Mouse (Mus musculus) CH12F3 (cell line): ENCODE results near the gene Tspyl4.
"Not testable (repeated sequence)": the region's sequence is repeated elsewhere in the genome, so short reads cannot be mapped to it uniquely, and the experiment has no call there.

Experiments used
- in situ Hi-C: fragments of 300-500 bp; cut with MboI; formaldehyde crosslinking; loops from 2 replicates; pipeline ENCODE4 v1.14.3; 2020; ENCODE audit warnings: low sequenced_read_pairs

Gene Tspyl4

DNA sequence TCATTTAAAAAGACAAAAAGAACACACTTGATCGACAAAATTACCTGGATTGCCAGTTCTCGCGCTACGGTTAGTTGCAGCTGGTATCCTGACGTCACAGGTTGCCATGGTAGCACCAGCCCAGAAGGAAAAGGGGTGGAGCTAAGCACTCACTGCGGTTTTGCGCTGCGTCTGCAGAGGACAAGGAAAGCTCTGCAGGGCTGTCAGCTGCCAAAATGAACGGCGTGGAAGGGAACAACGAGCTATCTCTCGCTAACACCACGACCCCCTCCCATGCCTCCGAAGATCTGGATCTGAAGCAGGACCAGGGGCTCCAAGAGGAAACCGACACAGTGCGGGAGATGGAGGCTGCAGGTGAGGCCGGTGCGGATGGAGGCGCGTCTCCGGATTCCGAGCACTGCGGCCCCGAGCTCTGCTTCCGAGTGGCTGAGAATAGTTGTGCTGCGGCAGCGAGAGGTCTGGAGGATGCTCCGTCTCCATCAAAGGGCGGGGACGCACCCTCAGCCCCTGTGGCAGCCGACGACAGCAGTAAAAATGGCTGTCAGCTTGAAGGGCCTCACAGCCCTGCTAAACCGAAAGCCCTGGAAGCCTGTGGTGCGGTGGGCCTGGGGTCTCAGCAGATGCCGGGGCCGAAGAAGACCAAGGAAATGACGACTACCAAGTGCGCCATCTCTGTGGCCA, at the start of gene Tspyl4:
Tspyl4 (plus strand) TSS at position 144 of the 681 bp plus-strand sequence.
- in situ Hi-C loops = no loop called here

GRCm38 (mm10) chr10:34247757-34248156, 49.5 kb upstream of the Tspyl4 start:
- in situ Hi-C loops = no loop called here

GRCm38 (mm10) chr10:34249594-34249993, 47.6 kb upstream of the Tspyl4 start:
- in situ Hi-C loops = no loop called here

DNA sequence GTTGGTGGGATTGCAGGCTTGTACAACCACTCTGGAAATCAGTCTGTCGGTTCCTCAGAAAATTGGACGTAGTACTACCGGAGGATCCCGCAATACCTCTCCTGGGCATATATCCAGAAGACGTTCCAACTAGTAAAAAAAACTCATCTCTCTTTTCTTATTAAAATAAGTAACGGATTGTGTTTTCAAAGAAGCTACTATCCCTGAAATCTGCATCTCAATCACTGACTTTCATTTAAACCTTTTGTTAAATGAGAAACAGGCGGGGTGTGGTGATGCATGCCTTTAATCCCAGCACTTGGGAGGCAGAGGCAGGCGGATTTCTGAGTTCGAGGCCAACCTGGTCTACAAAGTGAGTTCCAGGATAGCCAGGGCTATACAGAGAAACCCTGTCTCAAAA, 44.4 kb upstream of the Tspyl4 start:
- in situ Hi-C loops = not testable (repeated sequence)

DNA sequence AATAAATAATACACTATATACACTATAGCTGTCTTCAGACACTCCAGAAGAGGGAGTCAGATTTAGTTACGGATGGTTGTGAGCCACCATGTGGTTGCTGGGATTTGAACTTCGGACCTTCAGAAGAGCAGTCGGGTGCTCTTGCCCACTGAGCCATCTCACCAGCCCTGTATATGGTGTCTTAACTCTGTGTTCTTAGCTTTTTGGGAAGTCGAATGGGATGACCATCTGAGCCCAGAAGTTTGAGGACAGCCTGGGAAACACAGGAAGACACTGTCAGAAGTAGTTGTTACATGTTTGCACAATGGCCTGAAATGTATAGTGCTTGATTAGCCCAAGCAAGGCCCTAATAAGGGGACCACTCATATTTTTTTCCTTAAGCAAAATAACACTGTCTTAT, 32.1 kb upstream of the Tspyl4 start:
- in situ Hi-C loops = no loop called here

- in situ Hi-C loops = no loop called here
These were observed 29.8 kb upstream of the Tspyl4 start for GRCm38 (mm10) chr10:34267312-34268070.

GRCm38 (mm10) chr10:34271681-34272080, 25.6 kb upstream of the Tspyl4 start:
- in situ Hi-C loops = no loop called here

DNA sequence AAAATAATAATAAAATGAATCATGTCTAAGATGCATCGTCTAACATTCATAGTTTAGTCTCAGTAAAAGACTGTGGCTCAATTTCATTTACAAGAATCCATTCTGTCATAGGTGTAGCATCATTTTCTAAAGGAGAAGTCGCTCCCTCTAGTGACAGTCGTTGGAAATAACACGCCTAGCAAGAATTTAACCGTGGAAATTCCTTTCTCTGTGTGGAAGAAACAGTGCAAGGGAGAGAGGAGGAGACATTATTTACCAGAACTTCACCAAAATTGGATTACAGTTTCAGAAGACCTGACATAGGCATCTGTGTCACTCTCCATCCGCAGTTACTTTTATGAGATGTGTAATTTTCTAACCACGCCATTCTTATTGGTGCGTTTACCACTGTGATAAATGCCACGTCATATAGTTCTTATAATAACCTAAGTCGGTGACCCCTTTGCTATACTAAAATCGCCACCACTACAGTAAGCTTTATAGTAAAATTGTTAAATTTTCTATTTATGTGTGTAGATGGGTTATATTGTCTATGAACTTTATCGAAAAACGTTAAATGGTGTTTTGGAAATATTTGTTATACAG, 16.6 kb upstream of the Tspyl4 start:
- in situ Hi-C loops = no loop called here

DNA sequence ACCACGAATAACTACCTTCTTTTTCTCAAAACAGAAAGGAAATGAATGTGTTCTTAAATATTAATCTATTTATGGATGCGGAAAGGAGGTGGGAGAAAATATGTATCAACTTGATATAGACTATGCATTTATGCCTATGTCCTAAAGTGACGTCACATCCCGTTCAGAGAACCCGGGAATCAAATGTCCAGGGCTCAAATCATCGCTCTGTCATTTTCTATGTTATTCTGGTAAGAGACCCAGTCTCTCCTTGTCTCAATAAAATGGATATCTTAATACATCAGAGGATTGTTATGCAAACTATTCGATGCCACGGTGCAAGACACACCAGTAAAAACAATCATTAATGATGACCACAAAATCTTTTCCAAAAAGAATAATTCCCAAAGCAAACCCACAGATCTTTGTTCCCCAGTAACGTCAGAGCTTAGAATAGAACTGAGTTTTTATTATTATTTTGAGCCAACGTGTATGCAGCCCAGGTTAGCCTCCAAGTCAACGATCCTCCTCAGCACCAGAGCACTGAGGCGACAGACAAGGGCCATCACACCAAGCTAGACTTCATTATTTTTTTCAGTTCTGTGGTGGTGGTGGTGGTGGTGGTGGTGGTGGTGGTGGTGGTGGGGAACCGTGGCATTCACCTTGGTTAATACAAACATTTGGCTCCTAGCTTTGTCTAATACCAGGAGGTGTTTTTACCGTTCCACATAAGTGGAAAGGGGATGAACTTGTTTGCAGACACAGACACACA, 15.9 kb upstream of the Tspyl4 start:
- in situ Hi-C loops = no loop called here

- in situ Hi-C loops = no loop called here
These were observed 15.3 kb upstream of the Tspyl4 start, which contains the start of gene Tspyl1 for GRCm38 (mm10) chr10:34281962-34282388. Gene Tspyl1 (plus strand): TSS chr10:34282190.

DNA sequence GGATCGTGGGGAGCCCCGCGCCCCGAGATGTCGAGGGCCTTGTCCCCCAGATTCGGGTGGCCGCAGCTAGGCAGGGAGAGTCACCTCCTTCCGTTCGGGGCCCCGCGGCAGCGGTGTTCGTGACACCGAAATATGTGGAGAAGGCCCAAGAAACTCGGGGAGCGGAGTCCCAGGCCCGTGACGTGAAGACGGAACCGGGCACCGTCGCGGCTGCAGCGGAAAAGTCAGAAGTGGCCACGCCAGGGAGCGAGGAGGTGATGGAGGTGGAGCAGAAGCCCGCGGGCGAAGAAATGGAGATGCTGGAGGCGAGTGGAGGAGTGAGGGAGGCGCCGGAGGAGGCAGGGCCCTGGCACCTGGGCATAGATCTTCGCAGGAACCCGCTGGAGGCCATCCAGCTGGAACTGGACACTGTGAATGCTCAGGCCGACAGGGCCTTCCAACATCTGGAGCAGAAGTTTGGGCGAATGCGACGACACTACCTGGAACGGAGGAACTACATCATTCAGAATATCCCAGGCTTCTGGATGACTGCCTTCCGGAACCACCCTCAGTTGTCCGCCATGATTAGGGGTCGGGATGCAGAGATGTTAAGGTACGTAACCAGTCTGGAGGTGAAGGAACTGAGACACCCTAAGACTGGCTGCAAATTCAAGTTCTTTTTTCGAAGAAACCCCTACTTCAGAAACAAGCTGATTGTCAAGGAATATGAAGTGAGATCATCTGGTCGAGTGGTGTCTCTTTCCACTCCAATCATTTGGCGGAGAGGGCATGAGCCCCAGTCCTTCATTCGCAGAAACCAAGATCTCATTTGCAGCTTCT, 14.6 kb upstream of the Tspyl4 start:
- in situ Hi-C loops = no loop called here

DNA sequence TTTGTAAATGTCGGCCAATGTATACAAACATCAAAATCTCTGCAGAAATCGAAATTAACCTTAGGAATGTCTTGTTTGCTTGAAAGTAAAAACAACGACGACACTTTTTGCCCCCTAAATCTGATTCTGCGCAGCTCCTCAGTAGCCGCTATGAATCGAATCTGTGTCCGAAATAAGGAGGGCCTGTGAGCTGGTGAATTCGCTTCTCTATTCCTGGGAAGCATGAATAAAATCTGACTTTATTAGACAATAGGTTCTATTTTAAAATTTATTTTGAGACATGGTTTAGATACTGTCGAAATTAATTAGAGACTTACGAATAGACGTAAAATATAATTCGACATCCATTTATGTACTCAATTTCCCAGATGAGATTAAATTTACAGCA, 337 bp upstream of the Tspyl4 start:
- in situ Hi-C loops = no loop called here

DNA sequence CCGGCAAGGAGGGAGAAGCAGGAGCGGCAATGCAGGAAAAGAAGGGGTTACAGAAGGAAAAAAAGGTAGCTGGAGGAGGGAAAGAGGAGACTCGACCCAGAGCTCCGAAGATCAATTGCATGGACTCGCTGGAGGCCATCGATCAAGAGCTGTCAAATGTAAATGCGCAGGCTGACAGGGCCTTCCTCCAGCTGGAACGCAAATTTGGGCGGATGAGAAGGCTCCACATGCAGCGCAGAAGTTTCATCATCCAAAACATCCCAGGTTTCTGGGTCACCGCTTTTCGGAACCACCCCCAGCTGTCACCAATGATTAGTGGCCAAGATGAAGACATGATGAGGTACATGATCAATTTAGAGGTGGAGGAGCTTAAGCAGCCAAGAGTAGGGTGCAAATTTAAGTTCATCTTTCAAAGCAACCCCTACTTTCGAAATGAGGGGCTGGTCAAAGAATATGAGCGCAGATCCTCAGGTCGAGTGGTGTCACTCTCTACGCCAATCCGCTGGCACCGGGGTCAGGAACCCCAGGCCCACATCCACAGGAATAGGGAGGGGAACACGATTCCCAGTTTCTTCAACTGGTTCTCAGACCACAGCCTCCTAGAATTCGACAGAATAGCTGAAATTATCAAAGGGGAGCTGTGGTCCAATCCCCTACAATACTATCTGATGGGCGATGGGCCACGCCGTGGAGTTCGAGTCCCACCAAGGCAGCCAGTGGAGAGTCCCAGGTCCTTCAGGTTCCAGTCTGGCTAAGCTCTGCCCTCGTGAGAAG, 925 bp downstream of the Tspyl4 start:
- in situ Hi-C loops = no loop called here

DNA sequence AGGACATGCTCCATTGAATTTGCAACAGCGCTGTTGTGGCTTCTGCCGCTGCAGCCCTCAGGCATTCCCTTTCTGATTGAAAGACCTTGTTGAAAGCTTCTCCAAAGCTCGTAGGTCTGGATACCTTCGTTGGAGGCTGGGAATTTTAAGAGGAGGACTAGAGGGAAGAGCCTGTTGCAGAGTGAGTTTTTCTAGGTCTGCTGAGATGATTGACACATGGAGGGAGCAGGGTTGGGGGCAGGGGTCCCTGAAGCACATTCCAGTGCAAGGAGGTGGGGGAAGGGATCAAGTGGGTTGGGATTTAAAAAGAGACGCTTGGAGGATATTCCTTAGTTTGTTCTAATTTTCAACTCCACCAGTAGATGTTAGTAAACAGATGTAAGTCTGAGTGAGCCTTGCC, 3.1 kb downstream of the Tspyl4 start:
- in situ Hi-C loops = no loop called here

DNA sequence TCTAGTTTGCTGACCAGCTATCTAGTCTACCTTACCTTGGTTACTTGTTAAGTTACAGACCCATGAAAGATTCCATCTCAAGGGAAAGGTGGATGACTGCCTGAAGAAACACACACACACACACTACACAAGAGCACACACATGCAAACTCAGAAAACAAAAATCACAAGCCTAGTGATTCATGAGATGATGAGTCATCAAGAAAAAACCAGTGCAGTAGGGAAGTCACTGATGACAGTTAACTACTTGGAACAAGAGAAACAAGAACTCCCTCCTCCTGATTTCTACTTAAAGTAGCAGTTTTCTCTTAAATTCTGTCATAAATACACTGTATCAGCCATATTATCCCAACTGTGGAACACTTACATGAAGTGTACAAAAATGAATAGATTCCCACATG, 9.8 kb downstream of the Tspyl4 start:
- in situ Hi-C loops = no loop called here

DNA sequence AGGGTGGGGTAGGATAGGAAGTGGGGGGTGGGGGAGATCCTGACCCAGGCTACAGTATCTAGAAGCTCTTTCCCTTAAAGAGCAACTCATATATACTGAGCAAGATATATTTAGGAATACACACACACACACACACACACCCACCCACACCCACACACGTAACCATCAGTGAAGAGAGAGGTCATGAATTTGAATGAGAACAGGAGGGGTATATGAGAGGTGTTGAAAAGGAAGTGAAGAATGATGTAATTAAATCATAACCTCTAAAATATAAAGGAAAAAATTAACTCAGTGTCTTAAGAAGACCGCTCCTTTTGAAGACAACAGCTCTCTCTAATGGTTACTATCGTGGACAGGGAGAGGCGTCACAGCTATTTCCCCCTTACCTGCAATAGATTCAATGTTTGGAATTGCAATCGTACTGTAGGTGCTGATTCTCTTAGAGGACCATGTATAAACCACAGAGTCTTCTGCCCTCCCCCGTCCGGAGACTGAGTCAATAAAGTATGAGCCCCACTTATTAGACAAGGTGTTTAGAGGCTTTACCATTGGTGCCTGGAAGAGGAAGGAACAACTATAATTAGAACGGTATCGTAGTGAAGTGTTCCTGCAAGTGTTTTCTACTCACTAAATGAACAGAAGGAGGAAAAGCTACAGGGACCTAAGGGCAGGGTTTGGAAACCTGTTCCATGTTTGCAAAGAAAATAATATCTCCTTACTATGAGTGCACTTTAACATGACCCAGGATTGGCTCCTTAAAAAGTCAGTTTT, 12.9 kb downstream of the Tspyl4 start:
- in situ Hi-C loops = no loop called here

DNA sequence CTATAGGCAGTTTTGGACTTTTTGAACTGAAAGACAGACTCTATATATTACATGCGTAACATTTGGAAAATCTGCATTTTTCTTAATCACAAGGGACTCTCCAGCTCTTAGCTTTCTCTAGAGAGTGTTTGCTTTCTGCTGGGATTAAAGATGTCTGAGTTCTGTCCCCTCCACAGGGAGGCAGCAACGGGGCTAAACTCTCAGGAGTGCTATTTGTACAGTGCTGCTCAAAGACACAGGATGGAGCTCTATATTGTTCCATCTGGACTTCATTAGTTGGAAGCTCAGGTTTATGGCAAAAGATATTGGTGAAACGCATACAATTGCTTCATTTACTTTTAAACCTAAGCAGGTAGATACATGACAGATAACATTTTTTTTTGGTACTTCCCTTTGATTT, 15.3 kb downstream of the Tspyl4 start:
- in situ Hi-C loops = no loop called here

DNA sequence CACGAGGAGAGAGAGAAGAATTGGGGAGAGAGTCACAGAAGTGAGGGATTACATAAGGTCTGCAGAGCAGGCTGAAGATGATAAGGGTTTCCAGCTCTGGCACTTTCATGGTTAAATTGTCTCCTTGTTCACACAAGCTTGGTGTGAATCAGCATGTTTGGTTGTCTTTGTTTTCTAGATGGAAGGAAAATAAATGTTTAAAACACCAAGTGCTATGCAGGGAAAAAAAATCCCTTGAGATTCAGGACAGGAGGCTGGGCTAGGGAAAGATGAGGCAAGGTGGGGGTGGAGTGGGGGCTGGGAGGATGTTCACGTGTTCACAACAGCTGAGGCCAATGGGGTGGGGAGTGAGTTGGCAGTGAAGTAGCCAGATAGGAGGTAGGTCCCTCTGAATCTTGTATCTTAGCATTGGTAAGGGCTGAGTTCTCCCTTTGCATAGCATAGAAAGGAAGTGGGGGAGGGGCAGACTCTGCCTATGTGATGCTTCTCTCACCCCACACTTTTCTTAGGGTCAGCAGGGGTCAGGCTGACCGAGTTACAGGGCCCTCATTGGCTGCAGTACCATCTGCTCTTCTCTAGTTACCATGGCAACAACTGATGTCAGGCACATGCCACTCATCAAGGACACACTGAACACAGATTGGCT, 19.5 kb downstream of the Tspyl4 start:
- in situ Hi-C loops = no loop called here

DNA sequence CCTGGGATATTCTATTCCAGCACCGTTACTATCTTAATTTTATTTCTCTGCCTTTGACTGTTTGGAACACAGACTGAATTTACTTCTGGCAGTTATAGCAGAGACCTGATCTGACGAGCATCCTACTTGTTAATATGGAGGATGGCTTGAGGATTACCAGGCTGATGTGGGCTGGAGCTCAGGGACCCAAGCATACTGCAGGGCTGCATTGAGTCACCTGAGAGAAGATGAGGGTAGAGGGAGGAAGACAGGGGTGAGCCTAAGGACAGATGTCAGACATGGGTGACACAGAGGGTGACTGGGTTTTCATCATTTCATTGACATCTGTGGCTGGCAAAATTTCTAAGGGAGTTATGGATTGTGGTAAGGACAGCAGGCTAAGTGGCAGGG, 20.0 kb downstream of the Tspyl4 start:
- in situ Hi-C loops = no loop called here
